Mouse (Mus musculus) olfactory bulb, adult 2 months (tissue): ENCODE measurements around the gene Kcne4.

Experiments
- CTCF ChIP-seq: fragments of 200-500 bp; IDR thresholded peaks from 2 replicates; pipeline ENCODE4 v1.5.1; 2012; ENCODE audit warnings: low read depth, mild to moderate bottlenecking, low read length, moderate library complexity; ENCODE audit not compliant: insufficient read depth
- POLR2A ChIP-seq: fragments of 200-500 bp; IDR thresholded peaks from 2 replicates; pipeline ENCODE4 v1.6.1; 2012; ENCODE audit warnings: mild to moderate bottlenecking, low read depth, low read length, moderate library complexity; ENCODE audit not compliant: insufficient read depth

DNA sequence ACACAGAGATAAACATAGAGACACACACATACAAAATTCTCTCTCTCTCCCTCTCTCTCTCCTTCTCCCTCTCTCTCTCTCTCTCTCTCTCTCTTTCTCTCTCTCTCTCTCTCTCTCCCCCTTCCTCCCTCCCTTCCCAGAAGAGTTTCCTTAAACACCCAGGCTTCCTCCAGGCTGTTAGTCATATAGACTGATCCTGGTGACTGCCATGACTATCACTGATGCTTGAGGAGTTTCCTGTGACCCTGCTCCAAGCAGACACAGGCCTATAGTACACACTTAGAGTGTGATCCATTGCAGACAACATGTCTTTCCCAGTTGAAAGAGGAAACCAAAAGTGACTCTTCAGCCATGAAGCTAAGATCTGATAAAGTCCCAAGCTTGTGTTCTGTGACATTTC is 9.1 kb upstream of the Kcne4 start:
- no peak for TF ChIP-seq POLR2A
- TF ChIP-seq CTCF = no peak
